Comparison of ENCODE assay signal across 8 mouse cellular contexts in the genomic region with DNA sequence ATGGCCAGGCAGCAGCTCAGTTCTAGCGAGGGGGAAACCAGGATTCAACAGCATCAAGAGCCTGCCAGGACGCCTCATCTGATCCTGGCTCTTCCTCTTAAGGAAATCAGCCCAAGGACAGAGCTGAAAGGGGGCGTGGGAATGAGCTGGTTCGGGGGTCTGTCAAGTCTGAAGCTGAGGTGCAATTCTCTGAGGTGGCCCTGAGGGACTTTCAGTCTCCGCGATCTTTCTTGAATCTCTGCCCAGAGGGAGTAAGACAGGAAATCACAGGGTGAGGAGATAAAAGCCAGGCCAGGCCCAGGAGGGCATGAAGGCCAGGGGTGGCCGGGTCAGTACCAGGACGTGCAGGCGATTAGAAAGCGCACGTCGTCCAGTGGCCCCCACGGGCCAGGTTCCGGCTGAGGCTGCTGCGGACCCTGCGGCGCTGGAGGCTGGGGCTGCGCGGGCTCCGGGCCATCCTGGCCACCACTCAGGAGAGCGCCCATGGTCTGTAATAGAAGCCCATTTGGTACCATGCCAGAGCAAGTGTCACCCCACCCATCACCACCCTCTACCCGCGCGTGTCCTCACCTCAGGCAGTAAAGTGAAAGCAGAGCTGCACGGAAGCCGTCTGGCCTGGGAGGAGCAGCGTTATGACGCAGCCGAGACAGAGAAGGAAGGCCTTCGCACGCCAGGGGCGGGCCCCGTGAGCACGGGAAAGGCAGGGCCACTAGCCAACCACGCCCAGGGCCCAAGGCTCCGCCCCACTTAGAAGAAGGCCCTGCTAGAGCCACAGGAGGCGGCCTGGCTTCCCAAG. TPM values are rescaled to one million over a fixed set of nuclear protein-coding genes. Genes with fewer than 3 reads are reported as not detected.
A peak's percentile ranks its signal among the peaks of the same experiment; 100 is the strongest.
DNase-seq lines count a peak whose midpoint lies in the region; ATAC-seq lines count a peak whose summit lies in the region.

No protein-coding gene starts in this region.

- peak; percentile 93 for ATAC-seq in hindbrain, embryonic 16.5 days

- H3K4me3 ChIP-seq in hindbrain, embryonic 16.5 days (ENCODE audit: low read length): peak overlapping the region; percentile 58
- peak overlapping the region; percentile 78 for H3K4me3 ChIP-seq in macrophage (ENCODE audit: inconsistent target)

- H3K9me3 ChIP-seq in hindbrain, embryonic 16.5 days (ENCODE audit: control insufficient read depth, low read length): no peaks in the 10 kb centered on the region

- WGBS in hindbrain, embryonic 16.5 days: 2% methylated on average over 37 of the region's 37 CpGs
- 1% methylated on average over 34 of the region's 37 CpGs for WGBS in macrophage (ENCODE audit: missing documents)

- peak overlapping the region; percentile 93 for H3K4me2 ChIP-seq in hindbrain, embryonic 16.5 days (ENCODE audit: low read length)

- H3K27ac ChIP-seq in hindbrain, embryonic 16.5 days (ENCODE audit: low read depth, low read length): peak overlapping the region; percentile 86
- H3K27ac ChIP-seq in macrophage: peak overlapping the region; percentile 63

- H3K36me3 ChIP-seq in hindbrain, embryonic 16.5 days (ENCODE audit: control insufficient read depth, insufficient read depth, low read length): peaks cover 20% of the 10 kb centered on the region
- peaks cover 29% of the 10 kb centered on the region for H3K36me3 ChIP-seq in macrophage (ENCODE audit: inconsistent target)

- peaks cover 36% of the 10 kb centered on the region for H3K79me2 ChIP-seq in macrophage (ENCODE audit: inconsistent target)

- no peaks in the 10 kb centered on the region for H3K27me3 ChIP-seq in hindbrain, embryonic 16.5 days (replicated peaks; ENCODE audit: control insufficient read depth, insufficient read depth, low read length)

- peak; percentile 96 for DNase-seq in T-cell, adult 2 months (ENCODE audit: low spot score)
- peak; percentile 89 to 91 for DNase-seq in cerebellum, postnatal 36 days
- peak; percentile 97 for DNase-seq in gastrocnemius, adult 18-20 months (ENCODE audit: low spot score)
- DNase-seq in left cerebral cortex, adult 18-20 months (ENCODE audit: low spot score in 2 of 2): peak; percentile 91 to 95
- peak; percentile 96 for DNase-seq in right cerebral cortex, adult 18-20 months
- peak; percentile 78 for DNase-seq in urinary bladder, postnatal 10 days (ENCODE audit: low spot score)

- peak overlapping the region; percentile 80 for H3K9ac ChIP-seq in hindbrain, embryonic 16.5 days (ENCODE audit: low read depth, low read length)

- H3K4me1 ChIP-seq in hindbrain, embryonic 16.5 days (ENCODE audit: control insufficient read depth, insufficient read depth, low read depth, low read length): peaks cover 12% of the 10 kb centered on the region

RNA-seq across cellular contexts. Expression of a gene that starts 0.4 kb away (rescaled TPM):
- total RNA-seq in gastrocnemius, adult 18-20 months (2021): 10 to 100 TPM; 27.8 to 29.5 TPM
- 43.6 and 47.5 TPM in 2 replicates for polyA plus RNA-seq in hindbrain, embryonic 16.5 days (2015; fragmentation: Nextera tagmentation; extraction: Ambion mirVana)
- 10 to 100 TPM; 58.7 to 58.9 TPM for total RNA-seq in left cerebral cortex, adult 18-20 months (2021)
- total RNA-seq in macrophage (2018; cell fraction: chromatin; rRNA removed): 10 to 100 TPM in 6 of 26 experiments, 1 to 10 TPM in 20; 3.0 to 11.8 (median 6.5) TPM
- total RNA-seq in macrophage (2018; cell fraction: cytosol; rRNA removed): 10 to 100 TPM; 25.4 to 50.4 (median 34.5) TPM
- total RNA-seq in macrophage (2018; cell fraction: nucleus; rRNA removed): 10 to 100 TPM in 21 of 26 experiments, 1 to 10 TPM in 5; 5.7 to 24.6 (median 12.9) TPM
- 37.9 to 45.5 TPM (median 39.4 TPM) in 3 replicates for polyA plus RNA-seq in macrophage (2018)

RNA-seq across cellular contexts. Expression of a gene that starts 7.9 kb away (rescaled TPM):
- 10 to 100 TPM; 43.4 to 45.4 TPM for total RNA-seq in gastrocnemius, adult 18-20 months (2021)
- polyA plus RNA-seq in hindbrain, embryonic 16.5 days (2015; fragmentation: Nextera tagmentation; extraction: Ambion mirVana): 151 TPM in 2 replicates
- 10 to 100 TPM; 73.3 to 82.5 TPM for total RNA-seq in left cerebral cortex, adult 18-20 months (2021)
- 100 to 1,000 TPM in 3 of 26 experiments, 10 to 100 TPM in 23; 31.2 to 111 (median 48.3) TPM for total RNA-seq in macrophage (2018; cell fraction: chromatin; rRNA removed)
- total RNA-seq in macrophage (2018; cell fraction: cytosol; rRNA removed): 100 to 1,000 TPM in 2 of 26 experiments, 10 to 100 TPM in 24; 50.1 to 116 (median 70.6) TPM
- total RNA-seq in macrophage (2018; cell fraction: nucleus; rRNA removed): 100 to 1,000 TPM in 1 of 26 experiments, 10 to 100 TPM in 25; 38.4 to 103 (median 54.6) TPM
- 20.9 to 79.0 TPM (median 44.6 TPM) in 3 replicates for polyA plus RNA-seq in macrophage (2018)

RNA-seq across cellular contexts. Expression of a gene that starts 15.9 kb away (rescaled TPM):
- not detected for total RNA-seq in gastrocnemius, adult 18-20 months (2021)
- 0.41 and 0.61 TPM in 2 replicates for polyA plus RNA-seq in hindbrain, embryonic 16.5 days (2015; fragmentation: Nextera tagmentation; extraction: Ambion mirVana)
- not detected for total RNA-seq in left cerebral cortex, adult 18-20 months (2021)
- not detected for total RNA-seq in macrophage (2018; cell fraction: chromatin; rRNA removed)
- total RNA-seq in macrophage (2018; cell fraction: cytosol; rRNA removed): not detected
- total RNA-seq in macrophage (2018; cell fraction: nucleus; rRNA removed): not detected
- not detected in 3 replicates for polyA plus RNA-seq in macrophage (2018)

RNA-seq across cellular contexts. Expression of a gene that starts 43.7 kb away (rescaled TPM):
- not detected for total RNA-seq in gastrocnemius, adult 18-20 months (2021)
- 16.0 and 16.8 TPM in 2 replicates for polyA plus RNA-seq in hindbrain, embryonic 16.5 days (2015; fragmentation: Nextera tagmentation; extraction: Ambion mirVana)
- total RNA-seq in left cerebral cortex, adult 18-20 months (2021): 10 to 100 TPM; 34.3 to 35.6 TPM
- not detected for total RNA-seq in macrophage (2018; cell fraction: chromatin; rRNA removed)
- total RNA-seq in macrophage (2018; cell fraction: cytosol; rRNA removed): under 1 TPM in 18 of 26 experiments, not detected in 8; 0.03 to 0.06 (median 0.04) TPM
- not detected for total RNA-seq in macrophage (2018; cell fraction: nucleus; rRNA removed)
- polyA plus RNA-seq in macrophage (2018): 0.04 TPM in 1 of 3 replicates, not detected in the others

Comparison
In these comparisons a context has a peak if more than half of its experiments do, and no peak if none do; other contexts are left out.
1. Peak in every context shown above with its lines: DNase-seq, ATAC-seq, H3K4me3 ChIP-seq and H3K27ac ChIP-seq.